Mouse (Mus musculus): Measurements from ENCODE around the gene Cdc25b. TPM values are rescaled to one million over a fixed set of nuclear protein-coding genes. Genes with fewer than 3 reads are reported as not detected.
"Not testable (repeated sequence)": the region's sequence is repeated elsewhere in the genome, so short reads cannot be mapped to it uniquely, and the experiment has no call there.

Cdc25b gene
- total RNA-seq, 2 experiments from 2014 or later = 23.5 to 34.1 TPM

DNA sequence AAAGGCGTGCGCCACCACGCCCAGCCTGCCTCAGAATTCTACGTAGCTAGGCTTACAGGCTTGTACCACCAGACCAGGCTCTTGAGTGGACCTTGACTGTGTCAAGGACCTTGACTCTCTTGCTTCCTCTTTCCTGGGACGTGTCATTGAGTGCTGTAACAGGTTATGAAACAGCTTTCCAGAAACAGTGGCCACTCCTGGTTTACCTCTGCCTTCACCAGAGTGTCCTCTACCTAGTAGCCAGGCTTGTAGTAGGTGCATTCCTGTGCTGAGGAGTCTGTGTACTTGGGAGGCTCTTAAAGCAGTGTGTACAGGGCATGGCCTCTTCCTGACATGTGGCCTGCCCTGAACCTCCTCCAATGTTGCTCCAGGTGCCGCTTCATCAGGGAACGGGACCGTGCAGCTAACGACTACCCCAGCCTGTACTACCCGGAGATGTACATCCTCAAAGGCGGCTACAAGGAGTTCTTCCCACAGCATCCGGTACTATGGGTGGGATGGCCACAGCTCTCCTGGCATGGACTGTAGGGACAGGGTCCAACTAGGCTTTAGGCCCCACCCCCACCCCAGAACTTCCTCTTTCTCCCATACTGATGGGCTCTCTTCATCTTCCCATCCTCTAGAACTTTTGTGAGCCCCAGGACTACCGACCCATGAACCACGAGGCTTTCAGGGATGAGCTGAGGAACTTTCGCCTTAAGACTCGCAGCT, 10.0 kb downstream of the Cdc25b start:
- no peak for DNase-seq

DNA sequence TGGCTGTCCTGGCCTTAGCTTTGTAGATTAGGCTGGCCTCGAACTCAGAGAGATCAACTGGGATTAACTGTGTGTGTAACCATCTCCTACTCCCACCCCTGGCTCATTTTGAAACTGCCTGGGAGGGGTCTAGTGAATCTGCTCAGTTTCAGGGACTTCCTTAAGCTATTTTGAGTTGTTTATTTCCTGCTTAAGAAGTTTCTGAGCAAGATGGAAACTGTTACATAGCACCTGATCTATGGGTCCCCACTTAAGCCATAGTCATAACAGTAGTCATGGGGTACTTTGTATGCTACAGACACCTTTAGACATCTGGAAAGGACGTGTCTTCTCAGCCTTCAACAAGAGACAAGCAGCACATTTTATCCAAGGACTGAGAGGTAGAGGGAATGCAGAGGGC, 14.0 kb downstream of the Cdc25b start:
- no peak for DNase-seq

DNA sequence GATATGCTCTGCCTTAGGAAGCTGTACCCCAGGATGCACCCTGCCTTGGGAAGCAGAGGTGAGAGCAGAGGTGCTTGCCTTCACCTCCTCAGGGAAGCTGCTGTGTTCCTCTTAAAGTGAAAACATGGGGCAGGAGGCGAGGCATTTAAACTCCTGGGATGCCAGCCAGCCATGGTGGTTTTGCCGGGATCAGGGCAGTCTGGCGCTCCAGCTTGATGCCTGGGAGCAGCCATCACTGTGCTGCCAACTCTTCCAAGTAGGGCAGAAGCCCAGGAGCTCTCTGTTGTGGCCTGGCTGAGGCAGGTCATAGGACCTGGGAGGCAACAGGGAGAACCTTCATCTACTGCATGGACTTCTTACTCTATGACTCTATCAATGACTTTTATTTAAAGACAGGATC, 14.5 kb downstream of the Cdc25b start:
- no peak for DNase-seq

DNA sequence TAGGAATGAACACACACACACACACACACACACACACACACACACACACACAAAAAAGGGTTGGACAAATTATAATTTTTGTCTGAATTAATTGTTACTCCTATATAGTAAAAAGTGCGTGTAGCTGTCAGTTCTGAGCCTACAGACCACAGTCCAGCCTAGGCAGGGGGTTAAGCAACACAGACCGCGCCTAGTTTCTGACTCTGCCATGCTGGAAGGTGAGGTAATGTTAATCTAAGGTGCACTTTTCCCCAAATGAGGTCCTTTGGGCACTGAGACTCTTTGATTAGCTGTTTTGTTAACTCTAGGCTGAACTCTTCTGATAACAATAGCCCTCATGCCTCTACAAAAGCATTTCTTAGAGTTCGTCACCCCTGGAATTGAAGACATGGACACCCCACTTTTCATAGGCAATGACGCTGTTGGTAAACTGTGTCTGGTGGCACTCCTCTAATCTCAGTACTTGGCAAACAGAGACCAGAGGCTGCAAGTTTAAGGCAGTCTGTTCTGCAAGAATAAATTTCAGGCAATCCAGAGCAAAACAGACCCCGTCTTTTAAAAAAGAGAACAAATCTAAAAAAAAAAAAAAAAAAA, 17.2 kb downstream of the Cdc25b start:
- DNase-seq = no peak

DNA sequence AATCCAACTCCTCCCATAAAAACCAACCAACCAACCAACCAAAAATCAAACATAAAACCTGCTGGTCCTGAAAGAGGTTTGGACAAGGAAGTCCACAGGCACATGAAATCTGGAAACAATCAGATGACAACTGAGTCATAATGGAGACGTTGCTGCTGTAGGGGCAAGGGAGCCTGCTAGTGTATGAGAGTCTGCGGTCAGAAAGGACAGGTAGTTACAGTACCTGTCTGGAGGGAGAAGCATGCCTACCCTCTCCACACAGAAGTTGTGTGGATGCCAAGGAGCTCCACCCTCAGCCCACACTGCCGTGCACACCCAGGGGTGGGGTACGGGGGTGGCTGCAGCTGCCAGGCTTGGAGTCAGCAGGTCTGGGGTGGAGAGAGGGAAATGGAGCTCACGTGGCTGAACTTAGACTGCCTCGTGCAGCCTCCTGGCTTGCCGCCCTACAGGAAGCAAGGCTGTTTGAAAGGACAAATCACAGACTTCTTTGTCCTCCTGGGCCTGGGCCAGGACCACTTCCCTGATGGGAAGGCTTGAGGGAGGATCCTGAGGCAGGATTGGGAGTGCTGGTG, 17.7 kb downstream of the Cdc25b start:
- DNase-seq = peak; percentile 96

DNA sequence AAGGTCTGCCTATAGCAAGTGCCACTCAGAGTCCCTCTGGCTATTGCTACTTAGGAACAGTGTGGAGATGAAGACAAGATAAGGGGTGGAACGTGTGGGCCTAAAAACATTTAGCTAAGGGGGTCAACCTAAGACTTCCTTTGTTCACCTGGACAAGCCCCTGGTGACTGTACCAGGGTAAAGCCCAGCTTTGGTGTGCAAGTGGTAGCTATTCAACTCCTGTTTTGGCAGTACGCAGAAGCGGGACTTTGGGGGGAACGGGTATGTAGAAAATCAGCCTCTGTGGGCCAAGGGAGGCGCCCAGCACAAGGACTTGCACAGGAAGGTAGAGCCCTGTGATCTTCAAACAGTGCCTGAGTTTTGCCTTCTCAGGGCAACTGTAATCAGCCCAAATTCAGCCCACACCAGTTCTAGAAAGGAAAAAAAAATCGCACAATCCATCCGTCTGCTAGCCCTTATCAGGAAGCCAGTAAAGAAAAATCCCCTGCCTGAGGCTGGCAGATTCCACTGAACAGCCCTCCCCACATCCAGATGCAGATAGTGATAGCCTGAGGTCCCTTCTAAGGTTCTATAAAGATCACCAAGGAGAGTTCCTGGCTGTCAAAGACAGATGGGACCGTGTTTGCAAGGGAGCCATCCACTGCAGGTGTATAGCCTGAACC, 18.9 kb downstream of the Cdc25b start:
- DNase-seq = no peak

DNA sequence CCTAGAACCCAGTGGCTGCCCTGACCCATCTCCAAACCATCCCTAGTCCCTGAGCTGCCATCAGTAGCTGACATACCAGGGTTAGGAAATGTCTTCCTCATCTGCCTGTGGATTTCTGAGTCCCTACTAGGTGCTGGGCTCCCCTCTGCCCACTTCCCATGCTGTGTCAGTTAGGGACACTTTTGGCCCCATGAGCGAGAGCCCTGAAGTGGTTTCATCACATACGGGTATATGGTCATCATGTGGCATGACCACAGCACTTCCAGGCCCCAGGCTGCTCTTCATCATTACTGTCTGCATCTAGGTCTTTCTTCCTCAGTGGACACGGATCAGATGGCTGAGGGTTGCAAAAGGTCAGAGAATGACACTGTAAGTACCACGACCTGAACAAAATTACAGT, 20.0 kb downstream of the Cdc25b start, which contains the start of gene Ap5s1:
Gene Ap5s1, plus strand, starts transcription at position 301 of the 400 bp plus-strand sequence.
- no peak for DNase-seq

DNA sequence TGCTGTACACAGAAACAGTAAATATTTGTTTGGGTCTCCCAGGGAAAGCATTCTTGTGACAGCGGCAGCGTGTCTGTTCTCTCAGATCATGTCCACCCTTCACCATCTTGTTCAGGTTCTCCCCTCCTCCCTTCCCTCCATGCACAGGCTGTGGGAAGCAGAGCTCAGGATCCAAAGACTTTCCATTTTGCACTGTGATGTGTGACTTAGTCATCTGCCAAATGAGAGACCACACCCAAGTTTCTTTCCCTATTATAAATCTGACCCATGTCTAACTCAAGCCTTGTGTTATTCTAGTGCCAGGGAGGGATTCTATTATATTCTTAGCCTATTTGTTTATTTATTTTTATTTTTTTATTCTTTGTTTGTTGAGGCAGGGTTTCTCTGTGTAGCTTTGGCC, 21.6 kb downstream of the Cdc25b start:
- no peak for DNase-seq

DNA sequence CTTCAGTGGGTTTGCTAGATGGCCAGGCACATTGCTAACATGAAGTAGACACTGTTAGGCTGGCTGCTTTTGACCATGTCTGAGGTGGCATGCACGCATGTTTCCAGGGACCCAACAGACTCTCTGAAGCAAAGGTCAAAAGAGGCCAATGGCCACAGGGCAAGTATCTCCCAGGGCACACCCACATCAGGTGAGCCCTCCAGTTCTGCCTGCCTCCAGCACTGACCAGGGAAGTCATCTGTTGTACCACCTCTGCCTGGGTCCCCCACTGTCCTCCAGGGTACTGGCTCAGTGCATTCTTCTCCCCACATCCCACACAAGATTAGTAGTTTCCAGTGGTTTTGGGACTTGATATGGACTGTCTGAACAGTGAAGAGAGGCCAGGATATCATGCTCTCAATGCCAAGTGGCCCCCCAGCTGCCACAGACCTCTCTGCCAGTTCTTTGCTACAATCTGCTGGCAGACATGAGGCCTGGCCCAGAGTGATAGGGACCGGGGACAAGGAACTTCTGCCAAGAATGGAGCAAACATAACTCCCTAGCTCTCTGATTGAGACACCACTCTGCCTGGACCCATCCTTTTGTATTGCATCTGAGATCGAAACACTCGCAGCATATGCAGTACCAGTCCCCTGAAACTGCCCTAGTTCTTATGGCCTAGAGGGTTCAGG, 22.5 kb downstream of the Cdc25b start:
- peak; percentile 35 for DNase-seq

DNA sequence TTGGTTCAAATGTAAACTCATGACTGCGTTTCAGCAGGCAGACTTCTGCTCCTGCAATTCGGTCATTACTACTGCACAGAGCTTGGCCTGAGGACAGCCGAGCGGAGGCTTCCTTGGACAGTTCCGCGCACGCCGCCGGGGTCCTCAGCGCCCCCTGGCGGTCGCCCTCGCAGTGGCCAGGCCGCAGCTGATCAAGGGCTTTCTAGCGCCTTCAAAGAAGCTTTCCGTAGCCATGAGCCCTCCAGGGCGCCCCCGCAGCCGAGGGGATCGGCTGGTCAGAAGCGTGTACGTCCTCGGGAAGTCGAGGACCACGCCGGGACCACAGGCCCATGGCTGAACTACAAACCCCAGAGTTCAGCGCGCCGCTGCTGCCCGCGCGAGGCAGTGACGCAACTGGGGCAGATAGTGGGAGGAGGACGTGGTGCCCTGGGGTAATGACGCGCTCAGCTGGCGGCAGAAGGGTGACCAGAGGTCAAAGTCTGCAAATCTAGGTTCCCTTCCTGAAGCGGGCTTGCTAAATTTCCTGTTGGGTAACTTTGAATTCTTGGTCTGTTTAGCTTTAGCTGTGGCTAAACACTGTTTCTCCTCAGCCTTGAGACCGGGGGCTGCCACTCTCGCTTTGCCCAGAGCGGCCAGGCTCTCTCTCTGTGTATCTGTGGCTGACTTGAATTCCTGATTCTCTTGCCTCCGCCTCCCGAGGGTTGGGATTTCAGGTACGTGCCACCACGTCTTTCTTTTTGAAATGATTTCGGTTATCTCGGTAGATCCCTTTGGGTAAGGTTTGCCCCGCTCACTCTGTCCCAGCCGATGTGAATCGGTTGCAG, 23.4 kb downstream of the Cdc25b start:
- DNase-seq = peak; percentile 96

DNA sequence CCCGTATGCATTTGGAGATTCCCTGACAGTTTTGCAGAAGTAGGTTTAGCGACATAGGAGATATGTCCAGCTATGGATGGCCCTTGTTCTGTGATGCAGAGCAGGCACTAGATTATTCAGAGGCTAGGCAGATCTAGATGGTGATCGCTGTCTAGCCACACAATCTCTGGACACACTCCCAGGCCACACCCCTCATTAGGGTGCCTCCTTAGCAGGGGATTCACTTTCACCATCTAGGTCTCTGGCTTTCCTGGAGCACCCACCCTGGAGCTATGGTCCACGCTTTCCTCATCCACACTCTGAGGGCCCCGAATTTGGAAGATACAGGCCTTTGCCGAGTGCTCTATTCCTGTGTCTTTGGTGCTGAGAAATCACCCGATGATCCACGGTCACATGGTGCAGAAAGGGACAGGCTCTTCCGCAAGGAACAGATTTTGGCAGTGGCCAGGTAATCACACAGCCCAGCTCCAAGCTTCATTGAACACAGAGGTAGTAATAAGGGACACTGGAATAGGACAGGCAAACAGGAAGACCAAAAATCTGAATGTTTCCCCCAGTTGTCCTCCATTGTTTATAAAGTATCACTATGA, 24.4 kb downstream of the Cdc25b start:
- DNase-seq = peak; percentile 29

DNA sequence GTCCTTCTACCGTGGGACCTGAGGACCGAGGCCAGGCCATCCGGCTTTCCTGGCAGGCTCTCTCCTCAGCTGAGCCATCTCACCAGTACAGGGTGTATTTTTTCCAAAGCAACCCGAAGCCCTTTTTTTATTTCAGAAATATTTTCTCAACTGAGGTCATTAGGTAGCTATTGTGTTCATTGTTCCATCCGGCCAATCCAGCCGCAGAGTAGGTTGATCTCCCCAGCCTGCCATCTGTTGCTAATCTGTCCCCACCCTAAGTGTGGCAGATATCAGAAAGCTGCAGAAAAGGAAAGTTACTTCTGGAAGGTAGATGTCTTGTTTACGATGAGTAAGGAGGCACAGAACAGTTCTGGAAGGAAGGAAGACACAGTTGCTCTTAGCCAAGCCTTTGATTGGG, 27.0 kb downstream of the Cdc25b start:
- no peak for DNase-seq

DNA sequence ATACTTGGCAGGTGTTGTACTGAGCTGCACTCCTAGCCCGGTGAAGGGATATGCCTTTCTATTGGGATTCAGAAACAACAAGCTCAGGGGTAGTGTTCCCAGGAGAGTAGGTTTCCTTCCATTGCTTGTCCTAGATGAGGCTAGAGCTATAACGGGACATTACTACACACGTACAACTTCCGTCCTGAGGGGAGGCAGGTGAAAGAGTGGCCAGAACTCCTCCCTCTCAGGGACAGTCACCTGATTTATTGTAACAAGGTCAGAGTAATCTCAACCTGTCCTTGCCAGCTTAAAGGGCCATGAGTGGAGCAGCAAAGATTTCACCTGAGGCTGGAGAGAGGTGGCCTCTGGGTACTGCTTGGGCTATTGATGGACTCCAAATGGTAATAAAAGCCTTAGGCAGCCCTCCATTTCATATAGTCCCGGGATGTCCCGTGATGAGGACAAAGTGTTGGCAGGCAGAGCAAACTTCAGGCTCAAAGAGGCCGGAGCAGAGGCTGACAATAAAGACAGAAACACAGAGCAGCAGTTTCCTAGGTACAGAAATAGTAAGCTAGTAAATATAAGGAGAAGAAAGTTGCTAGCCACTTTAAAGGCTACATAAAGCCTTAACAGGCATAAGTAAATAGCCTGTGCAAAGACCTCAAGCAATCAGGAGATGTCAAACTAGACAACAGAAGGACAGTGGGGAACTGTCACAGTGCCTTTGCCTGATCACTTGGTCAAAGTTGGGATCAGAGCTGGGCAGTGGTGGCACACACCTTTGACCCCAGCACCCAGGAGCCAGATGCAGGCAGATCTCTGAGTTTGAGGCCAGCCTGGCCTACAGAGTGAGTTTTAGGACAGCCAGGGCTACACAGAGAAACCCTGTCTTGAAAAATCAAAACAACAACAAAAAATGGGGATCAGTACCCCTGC, 29.5 kb downstream of the Cdc25b start:
- DNase-seq = peak; percentile 54

DNA sequence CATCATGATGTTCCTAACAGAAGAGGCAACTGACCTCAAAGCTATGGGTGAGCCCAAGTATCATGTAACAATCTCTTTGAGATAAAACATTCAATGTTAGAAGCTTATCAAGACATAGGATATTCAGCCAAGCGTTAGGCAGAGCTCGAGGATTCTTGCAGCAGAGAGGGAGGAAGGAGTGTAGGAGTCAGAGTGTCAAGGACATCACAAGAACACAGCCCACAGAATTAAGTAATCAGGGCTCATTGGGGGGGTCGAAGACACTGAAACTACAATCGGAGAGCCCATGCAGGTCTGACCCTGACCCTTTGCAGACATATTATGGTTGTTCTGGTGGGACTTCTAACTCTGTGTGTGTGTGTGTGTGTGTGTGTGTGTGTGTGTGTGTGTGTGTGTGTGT, 33.3 kb downstream of the Cdc25b start:
- DNase-seq = no peak

DNA sequence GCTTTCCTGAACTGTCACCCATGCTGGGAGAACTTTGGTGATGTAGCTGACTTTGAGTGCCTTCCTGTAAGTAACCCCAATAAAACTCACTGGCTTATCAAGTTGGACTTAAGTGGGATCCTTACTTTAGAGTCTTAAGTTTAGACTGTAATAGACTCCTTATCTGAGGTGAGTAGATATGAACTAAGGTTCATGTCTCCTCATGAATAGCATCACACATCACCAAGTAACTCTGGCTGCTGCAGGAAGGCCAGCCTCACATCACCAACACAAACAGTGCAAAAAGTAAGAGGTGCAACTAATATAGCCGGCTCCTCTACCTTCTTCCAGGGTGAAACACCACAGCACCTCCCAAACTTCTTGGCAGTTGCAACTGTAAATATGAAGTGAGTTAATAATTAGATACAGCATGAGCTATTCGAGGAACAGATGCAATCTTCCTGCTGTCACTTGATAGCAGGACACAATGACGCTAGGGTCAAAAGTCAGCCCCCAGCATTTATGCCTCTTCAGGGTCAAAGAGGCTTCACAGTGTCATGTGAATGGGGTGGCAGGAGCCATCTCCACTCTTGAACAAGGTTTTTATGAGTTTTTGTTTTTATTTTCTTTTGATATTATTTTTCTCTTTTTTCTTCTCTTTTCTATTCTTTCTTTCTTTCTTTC, 35.2 kb downstream of the Cdc25b start:
- no peak for DNase-seq

DNA sequence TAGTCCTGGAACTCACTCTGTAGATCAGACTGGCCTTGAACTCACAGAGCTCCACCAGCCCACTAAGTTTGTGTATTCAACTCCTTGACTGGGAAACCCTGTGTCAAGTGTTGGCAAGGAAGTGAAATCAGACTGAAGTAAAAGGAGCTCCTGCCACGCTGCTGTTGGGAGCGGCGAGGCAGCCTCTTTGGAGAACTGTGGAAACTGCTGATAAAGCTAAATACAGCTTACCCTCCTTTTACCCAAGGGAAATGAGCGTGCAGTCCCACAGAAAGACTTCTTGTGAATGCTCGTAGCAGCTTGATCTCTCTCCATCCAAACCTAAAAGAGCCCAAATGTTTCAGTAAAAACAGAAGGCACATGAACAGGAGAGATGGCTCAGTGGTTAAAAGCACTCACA, 35.8 kb downstream of the Cdc25b start:
- no peak for DNase-seq

DNA sequence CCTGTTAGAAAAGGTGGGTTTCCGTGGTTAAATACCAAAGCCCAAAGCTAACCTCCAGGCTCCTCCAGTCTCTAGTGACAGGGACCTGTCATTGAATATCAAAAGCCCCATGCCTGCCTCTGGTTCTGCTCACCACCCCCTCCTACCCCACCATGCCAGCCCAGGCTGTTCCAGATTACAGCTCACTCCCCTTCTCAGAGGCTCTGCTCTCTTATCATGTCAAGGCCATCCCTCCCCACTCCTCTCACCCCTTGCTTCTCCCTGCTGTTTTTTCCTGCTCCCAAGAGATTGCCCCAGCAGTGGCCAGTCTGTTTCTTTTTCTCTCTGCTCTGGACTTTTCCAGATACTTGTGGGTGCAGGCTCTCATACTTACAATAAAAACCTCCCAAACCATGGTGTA, 36.8 kb downstream of the Cdc25b start:
- DNase-seq = no peak

DNA sequence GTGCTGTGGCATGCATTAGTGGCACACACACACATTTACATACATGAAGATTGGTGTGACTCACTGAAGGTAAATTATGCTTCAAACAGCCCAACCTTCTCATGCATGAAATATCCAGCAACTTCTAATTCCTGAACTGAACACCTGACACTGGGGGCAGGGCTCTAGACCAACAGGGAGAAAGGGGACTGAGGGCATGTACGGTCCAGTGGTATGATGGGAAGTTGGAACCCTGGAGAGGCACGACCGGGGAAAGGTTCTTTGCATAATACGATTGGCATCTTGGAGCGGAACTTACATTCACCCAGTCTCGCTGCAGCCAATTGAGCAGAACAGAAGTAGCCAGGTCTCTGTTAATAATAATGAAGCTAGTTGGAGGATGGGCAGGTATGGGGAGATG, 38.4 kb downstream of the Cdc25b start:
- no peak for DNase-seq

DNA sequence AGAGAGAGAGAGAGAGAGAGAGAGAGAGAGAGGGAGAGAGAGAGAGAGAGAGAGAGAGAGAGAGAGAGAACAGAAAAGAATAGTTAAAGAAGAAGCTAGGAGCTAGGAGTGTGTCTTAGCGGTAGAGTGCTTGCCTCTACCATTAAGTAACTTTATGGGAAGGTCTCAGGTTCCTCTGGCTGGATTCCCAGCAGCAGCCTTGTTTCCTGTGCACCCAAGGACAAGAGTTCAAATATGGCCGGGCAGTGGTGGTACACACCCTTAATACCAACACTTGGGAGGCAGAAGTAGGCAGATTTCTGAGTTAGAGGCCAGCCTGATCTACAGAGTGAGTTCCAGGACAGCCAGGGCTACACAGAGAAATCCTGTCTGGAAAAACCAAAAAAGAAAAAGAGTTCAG, 39.9 kb downstream of the Cdc25b start:
- not testable (repeated sequence) for DNase-seq

DNA sequence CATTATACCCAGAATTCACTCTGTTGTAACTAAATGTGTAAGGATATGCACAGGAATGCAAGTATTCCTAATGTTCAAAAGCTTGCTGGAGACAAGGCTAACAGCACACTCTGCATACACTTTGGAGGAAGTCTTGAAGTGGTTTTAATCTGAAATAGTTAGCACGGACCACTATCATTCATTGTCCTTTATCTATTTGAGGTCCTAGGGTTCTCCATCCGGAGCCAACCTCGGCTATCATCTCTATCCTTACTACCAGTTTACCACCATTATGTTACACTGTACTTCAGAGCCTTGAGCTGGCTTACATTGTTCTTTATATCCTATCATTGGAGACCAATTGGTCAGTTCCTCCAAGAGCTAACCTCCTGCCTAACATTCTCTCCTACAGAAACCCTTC, 40.5 kb downstream of the Cdc25b start:
- DNase-seq = no peak

All from heart, postnatal 4 days (tissue).